Mouse (Mus musculus): Measurements from ENCODE around the gene Olfr61.
"Not testable (repeated sequence)": the region's sequence is repeated elsewhere in the genome, so short reads cannot be mapped to it uniquely, and the experiment has no call there.

DNA sequence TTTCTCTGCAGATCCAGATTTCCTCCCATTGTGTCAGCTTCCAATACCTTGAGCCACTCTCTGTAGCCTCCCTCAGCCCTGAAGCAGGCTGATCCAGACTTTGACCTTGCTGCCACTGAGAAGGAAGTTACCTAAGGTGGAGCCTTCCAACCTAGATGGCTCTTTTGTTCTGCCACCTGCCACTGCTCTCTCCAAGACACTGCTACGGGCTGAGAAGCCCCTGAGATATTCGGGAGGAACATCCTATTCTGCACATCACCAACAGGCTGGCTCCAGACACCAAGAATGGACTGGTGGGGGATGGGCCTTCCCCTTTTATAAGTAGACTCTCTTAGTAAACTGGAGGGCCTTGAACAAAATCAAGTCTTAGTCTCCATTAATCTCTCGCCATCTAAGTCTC is 41.9 kb downstream of the Olfr61 start:
- not testable (repeated sequence) for TF ChIP-seq CTCF, POLR2A (IDR thresholded peaks at IDR 0.05; ENCODE audit: insufficient read depth, low read depth, low read length)

Measured in olfactory bulb, adult 2 months (tissue).